In genomic region chr8:10972851-10973452, GRCm38 (mm10) we compare ENCODE assay signal across 9 mouse cellular contexts. TPM values are rescaled to one million over a fixed set of nuclear protein-coding genes. Genes with fewer than 3 reads are reported as not detected.
A peak's percentile ranks its signal among the peaks of the same experiment; 100 is the strongest.
DNase-seq lines count a peak whose midpoint lies in the region; ATAC-seq and TF ChIP-seq lines count a peak whose summit lies in the region.
"Had no signal": no experiment of that assay in that cellular context is flagged by ENCODE, and none has a peak within 500 bp of the region (broad histone marks: within the 10 kb centered on the region; RNA-seq: fewer than 3 reads in every experiment).

No protein-coding gene starts in this region.

- peaks cover 38% of the 10 kb centered on the region for H3K4me1 ChIP-seq in heart, embryonic 11.5 days (ENCODE audit: control insufficient read depth, insufficient read depth, low read length)
- H3K4me1 ChIP-seq in midbrain, embryonic 10.5 days, result peaks cover 71% of the 10 kb centered on the region
- peaks cover 7% of the 10 kb centered on the region; the same call in 1 of the 2 replicates for H3K4me1 ChIP-seq in midbrain, postnatal 0 days (ENCODE audit: insufficient read depth, low read length)
- H3K4me1 ChIP-seq in limb, embryonic 11.5 days (ENCODE audit: control insufficient read depth, insufficient read depth, low read length), result peaks cover 22% of the 10 kb centered on the region
- peaks cover 55% of the 10 kb centered on the region for H3K4me1 ChIP-seq in stomach, embryonic 16.5 days (ENCODE audit: control insufficient read depth, insufficient read depth, low read length)

- H3K27ac ChIP-seq in heart, embryonic 11.5 days (ENCODE audit: low read depth, low read length), result peak overlapping the region; percentile 54
- peak overlapping the region; percentile 80 for H3K27ac ChIP-seq in midbrain, embryonic 10.5 days (replicated peaks)
- no peak overlapping the region for H3K27ac ChIP-seq in midbrain, postnatal 0 days (ENCODE audit: low read depth, low read length)
- no peak overlapping the region for H3K27ac ChIP-seq in limb, embryonic 11.5 days (replicated peaks; ENCODE audit: low read depth, low read length)
- peak overlapping the region; percentile 34 for H3K27ac ChIP-seq in stomach, embryonic 16.5 days (ENCODE audit: low read length)
- H3K27ac ChIP-seq: stomach, embryonic 15.5 days had no signal

- no peak for DNase-seq in heart, adult 11 months
- DNase-seq in midbrain, embryonic 10.5 days (ENCODE audit: low spot score), result no peak
- no peak for DNase-seq in midbrain, postnatal 0 days (ENCODE audit: low spot score)
- DNase-seq in limb, embryonic 11.5 days (ENCODE audit: low spot score), result no peak
- no peak for DNase-seq in right cerebral cortex, postnatal 4 days
- DNase-seq in frontal cortex, postnatal 10 days (ENCODE audit: low spot score in 2 of 2), result no peak

- peak overlapping the region; percentile 34; the same call in 1 of the 2 replicates for H3K9ac ChIP-seq in heart, embryonic 11.5 days (ENCODE audit: low read depth, low read length)
- H3K9ac ChIP-seq in midbrain, postnatal 0 days (replicated peaks; ENCODE audit: low read length, poor library complexity, severe bottlenecking), result no peak overlapping the region
- peak overlapping the region; percentile 9; the same call in 1 of the 2 replicates for H3K9ac ChIP-seq in limb, embryonic 11.5 days (ENCODE audit: low read length)
- H3K9ac ChIP-seq in stomach, embryonic 16.5 days (ENCODE audit: low read length), result no peak overlapping the region
- H3K9ac ChIP-seq: stomach, embryonic 15.5 days had no signal

- no peak for TF ChIP-seq CTCF in midbrain, postnatal 0 days (IDR thresholded peaks at IDR 0.05)

- no peak overlapping the region for H3K4me2 ChIP-seq in heart, embryonic 11.5 days
- no peak overlapping the region for H3K4me2 ChIP-seq in midbrain, postnatal 0 days (ENCODE audit: low read depth, low read length, poor library complexity, severe bottlenecking)
- H3K4me2 ChIP-seq in limb, embryonic 11.5 days (ENCODE audit: low read depth, severe bottlenecking), result no peak overlapping the region
- H3K4me2 ChIP-seq in stomach, embryonic 16.5 days (ENCODE audit: low read depth, low read length), result no peak overlapping the region
- H3K4me2 ChIP-seq: stomach, embryonic 15.5 days had no signal

- no peak for ATAC-seq in heart, embryonic 11.5 days (replicated peaks; ENCODE audit: insufficient number of reproducible peaks, low FRiP score, low TSS enrichment)
- no peak for ATAC-seq in midbrain, postnatal 0 days (ENCODE audit: low FRiP score)
- ATAC-seq in limb, embryonic 11.5 days (ENCODE audit: insufficient number of reproducible peaks, low FRiP score, low TSS enrichment, low read depth), result no peak
- no peak for ATAC-seq in stomach, embryonic 16.5 days (ENCODE audit: insufficient read depth, low FRiP score)

- no peaks in the 10 kb centered on the region for H3K27me3 ChIP-seq in heart, embryonic 11.5 days (ENCODE audit: control insufficient read depth, insufficient read depth, low read length)
- H3K27me3 ChIP-seq in midbrain, embryonic 10.5 days (ENCODE audit: low read depth, poor library complexity, severe bottlenecking), result peaks cover 17% of the 10 kb centered on the region
- H3K27me3 ChIP-seq in midbrain, postnatal 0 days (ENCODE audit: insufficient read depth, low read length), result no peaks in the 10 kb centered on the region
- H3K27me3 ChIP-seq in limb, embryonic 11.5 days (ENCODE audit: control insufficient read depth, insufficient read depth, low read length), result no peaks in the 10 kb centered on the region
- H3K27me3 ChIP-seq in stomach, embryonic 16.5 days (ENCODE audit: control insufficient read depth, insufficient read depth, low read length), result no peaks in the 10 kb centered on the region
- H3K27me3 ChIP-seq: stomach, embryonic 15.5 days had no signal

- WGBS in heart, embryonic 11.5 days (ENCODE audit: insufficient replicate concordance), result 16% methylated on average over 9 of the region's 9 CpGs
- 8% methylated on average over 9 of the region's 9 CpGs for WGBS in midbrain, embryonic 10.5 days
- 22% methylated on average over 9 of the region's 9 CpGs for WGBS in midbrain, postnatal 0 days
- 23% methylated on average over 9 of the region's 9 CpGs for WGBS in limb, embryonic 11.5 days
- 36% methylated on average over 9 of the region's 9 CpGs for WGBS in stomach, embryonic 16.5 days

- H3K4me3 ChIP-seq in heart, embryonic 11.5 days (ENCODE audit: low read depth, low read length), result no peak overlapping the region
- H3K4me3 ChIP-seq in midbrain, embryonic 10.5 days, result no peak overlapping the region
- H3K4me3 ChIP-seq in midbrain, postnatal 0 days (ENCODE audit: low read depth, low read length), result no peak overlapping the region
- no peak overlapping the region for H3K4me3 ChIP-seq in limb, embryonic 11.5 days (ENCODE audit: low read depth, low read length)
- H3K4me3 ChIP-seq in stomach, embryonic 16.5 days (replicated peaks; ENCODE audit: low read length), result no peak overlapping the region
- H3K4me3 ChIP-seq: stomach, embryonic 15.5 days had no signal

- H3K9me3 ChIP-seq in heart, embryonic 11.5 days (replicated peaks; ENCODE audit: control insufficient read depth, low read length), result no peaks in the 10 kb centered on the region
- H3K9me3 ChIP-seq in midbrain, embryonic 10.5 days (replicated peaks), result no peaks in the 10 kb centered on the region
- no peaks in the 10 kb centered on the region for H3K9me3 ChIP-seq in midbrain, postnatal 0 days (ENCODE audit: low read length)
- no peaks in the 10 kb centered on the region for H3K9me3 ChIP-seq in limb, embryonic 11.5 days (ENCODE audit: control insufficient read depth, low read length)
- H3K9me3 ChIP-seq in stomach, embryonic 16.5 days (replicated peaks; ENCODE audit: control insufficient read depth, low read length), result no peaks in the 10 kb centered on the region
- H3K9me3 ChIP-seq: stomach, embryonic 15.5 days had no signal

- no peaks in the 10 kb centered on the region for H3K36me3 ChIP-seq in heart, embryonic 11.5 days (ENCODE audit: control insufficient read depth, insufficient read depth, low read length)
- H3K36me3 ChIP-seq in midbrain, embryonic 10.5 days, result no peaks in the 10 kb centered on the region
- H3K36me3 ChIP-seq in midbrain, postnatal 0 days (ENCODE audit: insufficient read depth, low read length), result no peaks in the 10 kb centered on the region
- H3K36me3 ChIP-seq in limb, embryonic 11.5 days (ENCODE audit: control insufficient read depth, insufficient read depth, low read length), result no peaks in the 10 kb centered on the region
- H3K36me3 ChIP-seq in stomach, embryonic 16.5 days (ENCODE audit: control insufficient read depth, insufficient read depth, low read length), result no peaks in the 10 kb centered on the region
- H3K36me3 ChIP-seq: stomach, embryonic 15.5 days had no signal

RNA-seq across cellular contexts. Expression of gene Irs2, which starts 35.3 kb away (rescaled TPM):
- 4.4 and 5.0 TPM in 2 replicates for polyA plus RNA-seq in heart, embryonic 11.5 days (2014; fragmentation: Nextera tagmentation; extraction: Ambion mirVana)
- polyA plus RNA-seq in midbrain, embryonic 10.5 days (2016; fragmentation: Nextera tagmentation; extraction: Ambion mirVana), result 5.6 and 5.9 TPM in 2 replicates
- total RNA-seq in midbrain, postnatal 0 days (2014; rRNA removed), result 37.3 and 40.4 TPM in 2 replicates
- polyA plus RNA-seq in midbrain, postnatal 0 days (2015; fragmentation: Nextera tagmentation; extraction: Ambion mirVana), result 4.8 and 5.6 TPM in 2 replicates
- 8.3 and 9.3 TPM in 2 replicates for polyA plus RNA-seq in limb, embryonic 11.5 days (2014; fragmentation: Nextera tagmentation; extraction: Ambion mirVana)
- polyA plus RNA-seq in stomach, embryonic 16.5 days (2015; fragmentation: Nextera tagmentation; extraction: Ambion mirVana), result 3.3 and 3.4 TPM in 2 replicates

Comparison
In these comparisons a context has a peak if more than half of its experiments do, and no peak if none do; other contexts are left out.
1. H3K27ac ChIP-seq: peak in heart, embryonic 11.5 days (single experiment), midbrain, embryonic 10.5 days (single experiment) and stomach, embryonic 16.5 days (single experiment); none in midbrain, postnatal 0 days (single experiment) and limb, embryonic 11.5 days (single experiment).
2. H3K9ac ChIP-seq: peak in heart, embryonic 11.5 days (single experiment) and limb, embryonic 11.5 days (single experiment); none in midbrain, postnatal 0 days (single experiment) and stomach, embryonic 16.5 days (single experiment).